In the genomic region with DNA sequence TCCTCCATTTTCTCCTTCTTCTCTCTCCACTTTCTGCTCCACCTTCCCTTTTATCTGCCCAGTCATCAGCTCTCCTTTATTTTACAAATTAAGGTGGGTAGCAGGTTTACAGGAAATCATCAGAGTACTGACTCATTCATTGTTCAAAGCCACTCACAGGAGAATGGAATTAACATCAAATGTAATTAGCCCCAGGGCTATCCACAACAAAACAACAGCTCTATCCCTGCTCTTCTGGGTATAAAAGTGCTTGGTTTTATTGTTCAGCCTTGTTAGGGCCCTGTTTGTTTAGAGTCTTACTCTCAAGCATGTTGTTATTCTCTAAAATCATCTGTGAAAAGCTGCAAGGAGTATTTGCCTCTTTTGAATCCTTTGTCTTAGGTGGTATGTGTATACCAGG, we compare ENCODE assay signal across 44 mouse cellular contexts. TPM values are rescaled to one million over a fixed set of nuclear protein-coding genes. Genes with fewer than 3 reads are reported as not detected.
"Had no signal": no experiment of that assay in that cellular context is flagged by ENCODE, and none has a peak within 500 bp of the region (broad histone marks: within the 10 kb centered on the region; RNA-seq: fewer than 3 reads in every experiment).

No protein-coding gene starts in this region.

- H3K4me2 ChIP-seq: limb, embryonic 12.5 days; limb, embryonic 13.5 days; limb, embryonic 15.5 days; liver, embryonic 11.5 days; liver, embryonic 12.5 days; liver, embryonic 13.5 days; liver, embryonic 15.5 days; lung, embryonic 14.5 days; lung, embryonic 15.5 days; midbrain, embryonic 11.5 days; midbrain, embryonic 12.5 days; midbrain, embryonic 13.5 days; midbrain, embryonic 15.5 days; neural tube, embryonic 12.5 days had no signal

- H3K4me3 ChIP-seq: limb, embryonic 10.5 days; limb, embryonic 12.5 days; limb, embryonic 13.5 days; limb, embryonic 15.5 days; liver, embryonic 12.5 days; liver, embryonic 13.5 days; liver, embryonic 15.5 days; lung, embryonic 15.5 days; megakaryocyte, embryonic 14.5 days; midbrain, embryonic 10.5 days; midbrain, embryonic 12.5 days; midbrain, embryonic 13.5 days; midbrain, embryonic 15.5 days; myocyte; neural tube, embryonic 12.5 days had no signal

- ATAC-seq: liver, embryonic 12.5 days; lung, postnatal 0 days; midbrain, embryonic 13.5 days; midbrain, embryonic 15.5 days; midbrain, embryonic 16.5 days had no signal

- H3K36me3 ChIP-seq: limb, embryonic 10.5 days; limb, embryonic 12.5 days; limb, embryonic 13.5 days; limb, embryonic 15.5 days; liver, embryonic 12.5 days; liver, embryonic 13.5 days; liver, embryonic 15.5 days; lung, embryonic 15.5 days; midbrain, embryonic 10.5 days; midbrain, embryonic 12.5 days; midbrain, embryonic 13.5 days; midbrain, embryonic 15.5 days; neural tube, embryonic 12.5 days had no signal

- H3K9ac ChIP-seq: limb, embryonic 12.5 days; limb, embryonic 13.5 days; limb, embryonic 15.5 days; liver, embryonic 12.5 days; liver, embryonic 13.5 days; liver, embryonic 14.5 days; liver, embryonic 15.5 days; lung, embryonic 14.5 days; lung, embryonic 15.5 days; midbrain, embryonic 12.5 days; midbrain, embryonic 13.5 days; midbrain, embryonic 15.5 days; neural tube, embryonic 12.5 days had no signal

- DNase-seq: left cerebral cortex, postnatal 4 days; liver; liver, embryonic 13.5 days; lung, adult 18-20 months; lung, adult 2 months; lung, embryonic 14.5 days; lung, postnatal 10 days; lung, postnatal 14 days; lung, postnatal 36 days; lung, postnatal 4 days; midbrain, embryonic 14.5 days had no signal

- H3K9me3 ChIP-seq: limb, embryonic 10.5 days; limb, embryonic 12.5 days; limb, embryonic 13.5 days; limb, embryonic 15.5 days; liver, embryonic 12.5 days; liver, embryonic 13.5 days; liver, embryonic 15.5 days; lung, embryonic 15.5 days; megakaryocyte, embryonic 14.5 days; midbrain, embryonic 10.5 days; midbrain, embryonic 12.5 days; midbrain, embryonic 13.5 days; midbrain, embryonic 15.5 days; neural tube, embryonic 12.5 days had no signal

- H3K27ac ChIP-seq: limb, embryonic 10.5 days; limb, embryonic 12.5 days; limb, embryonic 13.5 days; limb, embryonic 15.5 days; liver, embryonic 12.5 days; liver, embryonic 13.5 days; liver, embryonic 14.5 days; liver, embryonic 15.5 days; lung, embryonic 15.5 days; macrophage; midbrain, embryonic 10.5 days; midbrain, embryonic 12.5 days; midbrain, embryonic 13.5 days; midbrain, embryonic 15.5 days; neural tube, embryonic 12.5 days had no signal

- H3K27me3 ChIP-seq: limb, embryonic 12.5 days; limb, embryonic 13.5 days; limb, embryonic 15.5 days; liver, embryonic 12.5 days; liver, embryonic 13.5 days; liver, embryonic 15.5 days; lung, embryonic 15.5 days; megakaryocyte, embryonic 14.5 days; midbrain, embryonic 12.5 days; midbrain, embryonic 13.5 days; midbrain, embryonic 15.5 days; neural tube, embryonic 12.5 days had no signal

RNA-seq across cellular contexts. Expression of a gene that starts 4.4 kb away (rescaled TPM):
- total RNA-seq: monocyte, adult 5-6 weeks had no signal

RNA-seq across cellular contexts. Expression of a gene that starts 23.4 kb away (rescaled TPM):
- total RNA-seq: left cerebral cortex, postnatal 10 days; left cerebral cortex, postnatal 14 days; left cerebral cortex, postnatal 25 days; left cerebral cortex, postnatal 36 days; left cerebral cortex, postnatal 4 days; megakaryocyte progenitor cell, adult 5-6 weeks; megakaryocyte, adult 5-6 weeks; megakaryocyte-erythroid progenitor cell, adult 5-6 weeks; midbrain, postnatal 0 days; monocyte, adult 5-6 weeks had no signal
- polyA plus RNA-seq: limb, embryonic 11.5 days; liver, embryonic 13.5 days; liver, embryonic 16.5 days; lung, adult 2 months; lung, embryonic 14.5 days; lung, embryonic 15.5 days; lung, embryonic 16.5 days; lung, postnatal 0 days; macrophage; midbrain, embryonic 13.5 days; midbrain, embryonic 14.5 days; midbrain, embryonic 16.5 days; midbrain, postnatal 0 days; myocyte had no signal

RNA-seq across cellular contexts. Expression of a gene that starts 25.0 kb away (rescaled TPM):
- total RNA-seq: left cerebral cortex, postnatal 25 days; left cerebral cortex, postnatal 36 days; liver, adult 2 months; megakaryocyte progenitor cell, adult 5-6 weeks; megakaryocyte, adult 5-6 weeks; megakaryocyte-erythroid progenitor cell, adult 5-6 weeks; monocyte, adult 5-6 weeks had no signal
- polyA plus RNA-seq: macrophage had no signal
